ENCODE assay signal across 21 mouse cellular contexts in genomic region chr2:90808241-90809126, GRCm38 (mm10). TPM values are rescaled to one million over a fixed set of nuclear protein-coding genes. Genes with fewer than 3 reads are reported as not detected.
DNase-seq lines count a peak whose midpoint lies in the region; ATAC-seq lines count a peak whose summit lies in the region.
"Had no signal": no experiment of that assay in that cellular context is flagged by ENCODE, and none has a peak within 500 bp of the region (broad histone marks: within the 10 kb centered on the region; RNA-seq: fewer than 3 reads in every experiment).

No protein-coding gene starts in this region.

- no peak overlapping the region for H3K4me3 ChIP-seq in kidney, embryonic 15.5 days (replicated peaks)
- H3K4me3 ChIP-seq: embryonic facial prominence, embryonic 15.5 days; gastrocnemius, adult 2 months had no signal

- DNase-seq in heart, adult 11 months, result peak; percentile 71
- no peak for DNase-seq in heart, postnatal 25 days (ENCODE audit: low spot score)
- peak; percentile 8 to 19 for DNase-seq in kidney, postnatal 36 days
- peak; percentile 51 for DNase-seq in R1 (ENCODE audit: low read depth, low spot score)
- DNase-seq in cerebellum, adult 9-10 months, result peak; percentile 76
- DNase-seq in retina, postnatal 1 day, result no peak
- DNase-seq in right cerebral cortex, postnatal 36 days (ENCODE audit: low spot score in 2 of 2), result no peak
- DNase-seq: adrenal gland, postnatal 36 days; forebrain, postnatal 0 days; gastrocnemius, adult 2 months; liver, postnatal 0 days; right cerebral cortex, postnatal 4 days; thymus, adult 2 months had no signal

- ATAC-seq in kidney, embryonic 15.5 days (replicated peaks; ENCODE audit: low FRiP score), result no peak
- ATAC-seq: forebrain, postnatal 0 days; hindbrain, embryonic 16.5 days; intestine, embryonic 16.5 days; liver, postnatal 0 days had no signal

- H3K9ac ChIP-seq in kidney, embryonic 15.5 days, result no peak overlapping the region
- H3K9ac ChIP-seq: embryonic facial prominence, embryonic 15.5 days; forebrain, postnatal 0 days; liver, postnatal 0 days had no signal

- H3K4me1 ChIP-seq in kidney, embryonic 15.5 days, result no peaks in the 10 kb centered on the region
- H3K4me1 ChIP-seq: embryonic facial prominence, embryonic 15.5 days had no signal

- H3K4me2 ChIP-seq in kidney, embryonic 15.5 days, result no peak overlapping the region
- H3K4me2 ChIP-seq: embryonic facial prominence, embryonic 15.5 days; midbrain, embryonic 11.5 days had no signal

- H3K9me3 ChIP-seq in kidney, embryonic 15.5 days (replicated peaks), result no peaks in the 10 kb centered on the region
- H3K9me3 ChIP-seq: embryonic facial prominence, embryonic 15.5 days had no signal

- no peaks in the 10 kb centered on the region for H3K27me3 ChIP-seq in kidney, embryonic 15.5 days
- H3K27me3 ChIP-seq: embryonic facial prominence, embryonic 15.5 days had no signal

- H3K27ac ChIP-seq in kidney, embryonic 15.5 days, result no peak overlapping the region
- H3K27ac ChIP-seq: embryonic facial prominence, embryonic 15.5 days; gastrocnemius, adult 2 months had no signal

- intact Hi-C loops in heart, postnatal 25 days (cut with DNase I), result no loop called here

- H3K36me3 ChIP-seq in kidney, embryonic 15.5 days, result no peaks in the 10 kb centered on the region
- H3K36me3 ChIP-seq: embryonic facial prominence, embryonic 15.5 days had no signal

- 87% methylated on average over 6 of the region's 6 CpGs for WGBS in kidney, embryonic 15.5 days

RNA-seq across cellular contexts. Expression of gene Agbl2, which starts 26.0 kb away (rescaled TPM):
- 1 to 10 TPM; 1.1 to 1.2 TPM for total RNA-seq in heart, postnatal 25 days (2021)
- 0.76 and 0.84 TPM in 2 replicates for polyA plus RNA-seq in kidney, embryonic 15.5 days (2015; fragmentation: Nextera tagmentation; extraction: Ambion mirVana)
- total RNA-seq: granulocyte monocyte progenitor cell, adult 5-6 weeks; hematopoietic stem cell, adult 5-6 weeks; liver, adult 2 months had no signal
- polyA plus RNA-seq: liver, postnatal 0 days had no signal

RNA-seq across cellular contexts. Expression of gene Mtch2, which starts 38.5 kb away (rescaled TPM):
- 100 to 1,000 TPM; 187 to 188 TPM for total RNA-seq in heart, postnatal 25 days (2021)
- polyA plus RNA-seq in kidney, embryonic 15.5 days (2015; fragmentation: Nextera tagmentation; extraction: Ambion mirVana), result 208 and 225 TPM in 2 replicates

Comparison
In these comparisons a context has a peak if more than half of its experiments do, and no peak if none do; other contexts are left out.
1. DNase-seq: peak in heart, adult 11 months (single experiment), kidney, postnatal 36 days (2 of 2), R1 (single experiment) and cerebellum, adult 9-10 months (single experiment); none in heart, postnatal 25 days (single experiment), retina, postnatal 1 day (single experiment) and right cerebral cortex, postnatal 36 days (0 of 2).